Mouse (Mus musculus) heart, embryonic 16.5 days (tissue): Measurements from ENCODE around the gene Sugt1. TPM values are rescaled to one million over a fixed set of nuclear protein-coding genes. Genes with fewer than 3 reads are reported as not detected.

Experiments
- ATAC-seq: fragments of 200-750 bp; cut with Nextera tagmentation; replicated peaks from 2 replicates; pipeline ENCODE4 v1.8.0; 2017; ENCODE audit warnings: moderate number of reproducible peaks; ENCODE audit not compliant: insufficient read depth, low FRiP score; ENCODE audit errors: extremely low read depth
- H3K27ac ChIP-seq: fragments of 300-500 bp; sonication (generic); 2 replicates; pipeline ENCODE4 v1.5.1; 2014; ENCODE audit warnings: mild to moderate bottlenecking, low read length, control low read depth, moderate library complexity
- H3K27me3 ChIP-seq: fragments of 300-500 bp; sonication (generic); 2 replicates; pipeline ENCODE4 v1.6.1; 2014; ENCODE audit warnings: low read length, mixed read lengths; ENCODE audit not compliant: control insufficient read depth, insufficient read depth
- H3K36me3 ChIP-seq: fragments of 300-500 bp; sonication (generic); 2 replicates; pipeline ENCODE4 v1.6.1; 2014; ENCODE audit not compliant: control insufficient read depth, insufficient read depth
- H3K4me1 ChIP-seq: fragments of 300-500 bp; sonication (generic); 2 replicates; pipeline ENCODE4 v1.6.1; 2014; ENCODE audit warnings: low read length, mixed read lengths; ENCODE audit not compliant: control insufficient read depth, insufficient read depth
- H3K4me2 ChIP-seq: fragments of 300-500 bp; sonication (generic); 2 replicates; pipeline ENCODE4 v1.6.1; 2014; ENCODE audit warnings: low read depth, mild to moderate bottlenecking, control low read depth, low read length
- H3K4me3 ChIP-seq: fragments of 300-500 bp; sonication (generic); 2 replicates; pipeline ENCODE4 v1.5.1; 2014; ENCODE audit warnings: mild to moderate bottlenecking, control low read depth, low read length
- H3K9ac ChIP-seq: fragments of 300-500 bp; sonication (generic); 2 replicates; pipeline ENCODE4 v1.6.1; 2014; ENCODE audit warnings: low read length, control low read depth
- H3K9me3 ChIP-seq: fragments of 300-500 bp; sonication (generic); replicated peaks from 2 replicates; pipeline ENCODE4 v1.6.1; 2016; ENCODE audit warnings: low read length; ENCODE audit not compliant: control insufficient read depth
- WGBS: fragments of 180-500 bp; shearing (Covaris S2); extraction: QIAGEN DNeasy Blood & Tissue Kit; methylation state at CpG from one replicate; pipeline ENCODE4 v1.1.7; 2014; 5-methylcytosine and 5-hydroxymethylcytosine counted together
- polyA plus RNA-seq: library from polyadenylated mRNA; unstranded; fragments of >200 nt; fragmentation: Nextera tagmentation; extraction: Ambion mirVana; gene quantifications from 2 replicates; pipeline ENCODE4 v1.2.1, GENCODE M21; 2015

Sugt1 gene
- polyA plus RNA-seq, 1 experiment from 2014 or later = 105 TPM

GRCm38 (mm10) chr14:79621143-79621542 is 33.7 kb downstream of the Sugt1 start:
- H3K27me3 ChIP-seq = no peaks in the 10 kb centered on the region
- no peak overlapping the region for H3K4me3 ChIP-seq
- no peaks in the 10 kb centered on the region for H3K9me3 ChIP-seq
- ATAC-seq = no peak
- H3K4me2 ChIP-seq = no peak overlapping the region
- H3K27ac ChIP-seq = no peak overlapping the region
- peaks cover 39% of the 10 kb centered on the region for H3K36me3 ChIP-seq
- no peaks in the 10 kb centered on the region; the same call in 1 of the 2 replicates for H3K4me1 ChIP-seq
- no peak overlapping the region for H3K9ac ChIP-seq
- WGBS = 35% methylated on average over 3 of the region's 3 CpGs

- H3K4me1 ChIP-seq = no peaks in the 10 kb centered on the region
- 84% methylated on average over 6 of the region's 6 CpGs for WGBS
- no peaks in the 10 kb centered on the region for H3K27me3 ChIP-seq
- peaks cover 32% of the 10 kb centered on the region for H3K36me3 ChIP-seq
- H3K4me3 ChIP-seq = no peak overlapping the region
- H3K27ac ChIP-seq = no peak overlapping the region
- ATAC-seq = no peak
- no peaks in the 10 kb centered on the region for H3K9me3 ChIP-seq
- H3K4me2 ChIP-seq = no peak overlapping the region
- H3K9ac ChIP-seq = no peak overlapping the region
These were observed 44.8 kb downstream of the Sugt1 start for GRCm38 (mm10) chr14:79632330-79632729.

GRCm38 (mm10) chr14:79633196-79633595 is 45.7 kb downstream of the Sugt1 start:
- Histone ChIP-seq H3K9ac (no peak overlapping the region), H3K4me2 (no peak overlapping the region), H3K9me3 (no peaks in the 10 kb centered on the region), H3K4me1 (no peaks in the 10 kb centered on the region), H3K36me3 (peaks cover 32% of the 10 kb centered on the region), H3K27ac (no peak overlapping the region), H3K4me3 (no peak overlapping the region), H3K27me3 (no peaks in the 10 kb centered on the region)
- 88% methylated on average over 2 of the region's 2 CpGs for WGBS
- no peak for ATAC-seq

DNA sequence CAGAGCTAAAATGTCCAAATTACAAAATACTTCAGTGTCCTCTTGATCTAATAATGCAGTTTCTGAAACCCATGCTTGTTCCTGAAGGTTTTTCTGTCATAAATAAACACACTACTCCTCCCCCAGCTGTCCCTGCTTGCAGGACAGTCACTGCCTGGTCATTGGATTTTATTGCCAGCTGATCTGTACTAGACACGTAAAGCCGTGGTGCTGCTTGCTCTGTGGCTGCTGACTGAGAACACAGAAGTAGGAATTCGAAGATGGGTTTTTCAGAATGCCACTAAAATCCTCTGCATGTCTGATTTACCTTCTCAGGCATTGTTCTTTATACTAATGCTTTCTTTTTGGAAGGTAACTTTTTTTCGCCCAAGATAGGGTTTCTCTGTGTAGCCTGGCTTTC is 49.3 kb downstream of the Sugt1 start:
- H3K27ac ChIP-seq = no peak overlapping the region
- H3K27me3 ChIP-seq = no peaks in the 10 kb centered on the region
- H3K4me1 ChIP-seq = no peaks in the 10 kb centered on the region
- no peaks in the 10 kb centered on the region for H3K9me3 ChIP-seq
- WGBS = 71% methylated on average over 4 of the region's 4 CpGs
- H3K9ac ChIP-seq = no peak overlapping the region
- no peak overlapping the region for H3K4me2 ChIP-seq
- H3K36me3 ChIP-seq = peaks cover 8% of the 10 kb centered on the region
- H3K4me3 ChIP-seq = no peak overlapping the region
- ATAC-seq = no peak

- Histone ChIP-seq H3K9ac (no peak overlapping the region), H3K4me1 (no peaks in the 10 kb centered on the region), H3K27ac (no peak overlapping the region), H3K36me3 (no peaks in the 10 kb centered on the region), H3K4me2 (no peak overlapping the region), H3K27me3 (no peaks in the 10 kb centered on the region), H3K4me3 (no peak overlapping the region), H3K9me3 (no peaks in the 10 kb centered on the region)
- ATAC-seq = no peak
- 79% methylated on average over 9 of the region's 9 CpGs for WGBS
These were observed 54.6 kb downstream of the Sugt1 start for GRCm38 (mm10) chr14:79642063-79642462.

DNA sequence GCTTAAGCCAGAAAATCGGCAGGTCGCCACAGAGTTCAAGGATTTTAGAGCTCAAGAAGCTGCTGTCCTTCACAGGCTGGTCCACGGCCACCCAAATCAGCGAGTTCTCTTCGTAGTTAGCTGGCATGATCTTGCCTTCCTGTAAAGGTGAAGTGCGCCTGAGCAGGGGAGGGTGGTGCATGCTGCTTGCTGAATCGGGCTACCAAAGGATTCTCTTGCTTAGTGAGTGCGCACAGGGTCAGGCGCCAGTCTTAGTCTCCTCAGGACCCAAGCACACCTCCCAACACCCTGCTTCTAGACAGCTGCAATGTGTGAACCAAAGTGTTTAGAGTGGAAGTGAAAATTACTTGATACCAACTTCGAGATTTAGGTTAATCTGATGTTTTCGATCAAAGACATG is 57.9 kb downstream of the Sugt1 start:
- ATAC-seq = no peak
- Histone ChIP-seq H3K9ac (no peak overlapping the region), H3K36me3 (no peaks in the 10 kb centered on the region), H3K4me2 (peak overlapping the region; percentile 44), H3K4me3 (peak overlapping the region; percentile 13), H3K27me3 (no peaks in the 10 kb centered on the region), H3K9me3 (no peaks in the 10 kb centered on the region), H3K4me1 (no peaks in the 10 kb centered on the region), H3K27ac (no peak overlapping the region)
- 12% methylated on average over 11 of the region's 11 CpGs for WGBS

DNA sequence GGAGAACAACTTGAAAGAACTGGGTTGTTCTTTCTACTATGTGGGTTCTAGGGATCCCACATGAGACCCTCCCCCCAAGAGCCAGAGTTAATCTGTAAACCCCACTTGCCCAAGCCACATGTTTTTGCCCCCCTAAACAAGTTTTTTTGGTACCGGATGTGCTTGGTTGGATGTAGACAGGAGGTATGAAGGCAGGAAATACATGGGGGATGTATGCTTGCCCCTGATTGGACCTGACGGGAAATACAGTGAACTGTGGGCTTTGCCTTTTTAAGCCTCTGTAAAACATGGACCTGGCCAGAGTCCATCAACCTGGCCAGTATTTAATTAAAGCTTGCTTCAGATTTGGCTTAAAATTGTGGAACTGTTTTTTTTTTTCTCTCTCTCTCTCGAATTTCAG is 62.2 kb downstream of the Sugt1 start:
- Histone ChIP-seq H3K4me1 (no peaks in the 10 kb centered on the region), H3K27me3 (no peaks in the 10 kb centered on the region), H3K9me3 (no peaks in the 10 kb centered on the region), H3K36me3 (no peaks in the 10 kb centered on the region), H3K27ac (no peak overlapping the region), H3K4me2 (no peak overlapping the region), H3K9ac (no peak overlapping the region), H3K4me3 (no peak overlapping the region)
- no peak for ATAC-seq
- WGBS = 49% methylated on average over 3 of the region's 3 CpGs

DNA sequence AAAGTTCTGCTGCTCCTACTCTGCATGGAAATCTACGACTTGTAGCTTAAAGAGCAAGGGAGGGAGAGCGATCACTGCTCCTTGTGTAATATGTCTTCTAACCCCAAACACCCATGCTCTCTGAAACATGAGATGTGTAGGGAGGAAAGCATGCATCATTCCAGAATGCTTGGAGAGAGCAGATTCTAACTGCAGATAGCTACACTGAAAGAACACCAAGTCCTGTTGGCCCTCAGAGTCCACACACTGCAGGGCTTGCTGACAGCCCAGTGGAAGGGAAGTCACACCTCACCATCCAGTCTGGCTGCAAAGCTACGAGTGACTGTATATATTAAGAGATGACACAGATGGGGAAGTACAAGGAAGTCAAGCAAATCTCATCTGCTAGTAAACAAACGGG is 65.2 kb downstream of the Sugt1 start:
- Histone ChIP-seq H3K36me3 (no peaks in the 10 kb centered on the region), H3K4me3 (no peak overlapping the region), H3K27ac (no peak overlapping the region), H3K9me3 (no peaks in the 10 kb centered on the region), H3K9ac (no peak overlapping the region), H3K27me3 (no peaks in the 10 kb centered on the region), H3K4me2 (no peak overlapping the region), H3K4me1 (no peaks in the 10 kb centered on the region)
- ATAC-seq = no peak
- WGBS = 57% methylated on average over 4 of the region's 4 CpGs

DNA sequence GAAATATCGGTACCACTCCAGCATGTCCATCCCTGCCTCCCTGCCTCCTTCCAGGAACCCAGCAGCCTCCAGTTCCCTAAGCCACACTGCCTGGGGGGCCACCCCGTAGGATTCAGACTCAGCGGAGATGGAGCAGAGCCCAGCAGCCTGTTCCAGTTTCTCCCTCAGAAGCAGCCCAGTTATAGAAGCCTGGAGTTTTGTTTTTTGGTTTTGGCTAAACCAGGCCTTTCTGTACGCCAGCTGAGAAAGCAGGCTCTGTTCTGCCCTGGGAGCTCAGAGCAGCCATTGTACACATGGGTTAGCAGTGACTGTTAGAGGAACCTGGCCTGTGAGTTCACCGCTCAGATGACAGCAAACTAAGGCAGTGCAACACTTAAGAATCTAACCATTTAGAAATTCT is 70.8 kb downstream of the Sugt1 start:
- Histone ChIP-seq H3K27me3 (peaks cover 5% of the 10 kb centered on the region; the same call in 1 of the 2 replicates), H3K27ac (no peak overlapping the region), H3K36me3 (no peaks in the 10 kb centered on the region), H3K4me2 (no peak overlapping the region), H3K4me1 (no peaks in the 10 kb centered on the region), H3K4me3 (no peak overlapping the region), H3K9ac (no peak overlapping the region), H3K9me3 (no peaks in the 10 kb centered on the region)
- ATAC-seq = no peak; the same call in 1 of the 2 replicates
- 64% methylated on average over 5 of the region's 5 CpGs for WGBS
